Mouse (Mus musculus) embryonic fibroblast, embryonic 13.5 days (primary cell): ENCODE data around the gene Akap1.

Source experiments
- CTCF ChIP-seq: IDR thresholded peaks from 2 replicates; pipeline ENCODE4 v1.5.1; 2011; ENCODE audit warnings: mild to moderate bottlenecking, control low read depth, low read length, moderate library complexity, borderline replicate concordance; ENCODE audit not compliant: insufficient read depth
- POLR2A ChIP-seq: IDR thresholded peaks from 2 replicates; pipeline ENCODE4 v1.6.1; 2011; ENCODE audit warnings: low read depth, mild to moderate bottlenecking, control low read depth, low read length, moderate library complexity

GRCm38 (mm10) chr11:88840292-88840691, 24.1 kb downstream of the Akap1 start:
- TF ChIP-seq CTCF (no peak), POLR2A (no peak)
